Mouse (Mus musculus): Measurements from ENCODE around the gene Cldn2.
"Not testable (repeated sequence)": the region's sequence is repeated elsewhere in the genome, so short reads cannot be mapped to it uniquely, and the experiment has no call there.

Gene Cldn2

GRCm38 (mm10) chrX:139800406-139800878 lies at the start of gene Cldn2:
TSS of gene Cldn2 (plus strand) at chrX:139800828.
- DNase-seq = no peak

- DNase-seq = peak; percentile 57
Observed at GRCm38 (mm10) chrX:139751855-139752254, 48.8 kb upstream of the Cldn2 start.

- DNase-seq = not testable (repeated sequence)
Observed at GRCm38 (mm10) chrX:139758634-139759033, 42.0 kb upstream of the Cldn2 start.

- peak; percentile 45 for DNase-seq
Observed at GRCm38 (mm10) chrX:139762546-139762945, 38.1 kb upstream of the Cldn2 start.

GRCm38 (mm10) chrX:139769975-139770637 lies 30.5 kb upstream of the Cldn2 start:
- no peak for DNase-seq

GRCm38 (mm10) chrX:139774309-139775083 lies 26.1 kb upstream of the Cldn2 start:
- DNase-seq = peak; percentile 29

- no peak for DNase-seq
Observed at GRCm38 (mm10) chrX:139775084-139775612, 25.5 kb upstream of the Cldn2 start.

GRCm38 (mm10) chrX:139777357-139777756 lies 23.3 kb upstream of the Cldn2 start:
- DNase-seq = no peak

GRCm38 (mm10) chrX:139778886-139779285 lies 21.7 kb upstream of the Cldn2 start:
- DNase-seq = no peak

- DNase-seq = no peak
Observed at GRCm38 (mm10) chrX:139779401-139779800, 21.2 kb upstream of the Cldn2 start.

GRCm38 (mm10) chrX:139780988-139781387 lies 19.6 kb upstream of the Cldn2 start:
- DNase-seq = no peak

GRCm38 (mm10) chrX:139781563-139781962 lies 19.1 kb upstream of the Cldn2 start:
- DNase-seq = no peak

GRCm38 (mm10) chrX:139782278-139783044 lies 18.2 kb upstream of the Cldn2 start, which contains the start of gene Ripply1:
TSS of gene Ripply1 (minus strand) at chrX:139782353.
- no peak for DNase-seq

- DNase-seq = no peak
Observed at GRCm38 (mm10) chrX:139783045-139783422, 17.6 kb upstream of the Cldn2 start.

- DNase-seq = no peak
Observed at GRCm38 (mm10) chrX:139785764-139786163, 14.9 kb upstream of the Cldn2 start.

GRCm38 (mm10) chrX:139794072-139794845 lies 6.4 kb upstream of the Cldn2 start:
- no peak for DNase-seq

- DNase-seq = no peak
Observed at GRCm38 (mm10) chrX:139796037-139796436, 4.6 kb upstream of the Cldn2 start.

- DNase-seq = no peak
Observed at GRCm38 (mm10) chrX:139797875-139798274, 2.8 kb upstream of the Cldn2 start.

GRCm38 (mm10) chrX:139799953-139800352 lies 675 bp upstream of the Cldn2 start:
- DNase-seq = no peak

GRCm38 (mm10) chrX:139803028-139803427 lies 2.4 kb downstream of the Cldn2 start:
- DNase-seq = no peak

GRCm38 (mm10) chrX:139805918-139806317 lies 5.3 kb downstream of the Cldn2 start:
- no peak for DNase-seq

GRCm38 (mm10) chrX:139807391-139807790 lies 6.8 kb downstream of the Cldn2 start:
- DNase-seq = no peak
